Mouse (Mus musculus) spleen, postnatal 4 days (tissue): ENCODE measurements around the gene Olfr593.
"Not testable (repeated sequence)": the region's sequence is repeated elsewhere in the genome, so short reads cannot be mapped to it uniquely, and the experiment has no call there.

Experiments
- DNase-seq, 2 experiments: peaks; one replicate each; pipeline ENCODE4 v3.0.0; 2022; ENCODE audit warnings: low spot score in 2 of 2

The Olfr593 gene

DNA sequence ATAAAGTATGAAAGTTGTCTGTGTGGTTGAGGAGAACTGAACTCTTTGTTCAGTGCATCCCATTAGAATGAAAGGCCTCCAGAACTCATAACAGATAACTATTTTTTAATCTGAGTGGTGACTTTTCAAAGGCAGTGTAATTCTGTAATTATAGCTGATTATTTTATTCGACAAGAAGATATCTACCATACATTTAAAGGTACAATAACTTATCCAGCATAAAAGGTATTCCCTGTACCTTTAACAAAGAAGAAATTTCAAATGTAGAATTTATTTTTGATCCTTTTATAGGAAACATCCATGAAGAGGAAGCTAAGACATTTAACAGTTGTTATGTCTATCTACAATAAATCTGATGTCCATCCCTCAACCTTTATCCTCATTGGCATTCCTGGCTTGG, at the start of gene Olfr593:
Gene Olfr593, plus strand, starts transcription at position 301 of the 400 bp plus-strand sequence.
- DNase-seq: no peak

DNA sequence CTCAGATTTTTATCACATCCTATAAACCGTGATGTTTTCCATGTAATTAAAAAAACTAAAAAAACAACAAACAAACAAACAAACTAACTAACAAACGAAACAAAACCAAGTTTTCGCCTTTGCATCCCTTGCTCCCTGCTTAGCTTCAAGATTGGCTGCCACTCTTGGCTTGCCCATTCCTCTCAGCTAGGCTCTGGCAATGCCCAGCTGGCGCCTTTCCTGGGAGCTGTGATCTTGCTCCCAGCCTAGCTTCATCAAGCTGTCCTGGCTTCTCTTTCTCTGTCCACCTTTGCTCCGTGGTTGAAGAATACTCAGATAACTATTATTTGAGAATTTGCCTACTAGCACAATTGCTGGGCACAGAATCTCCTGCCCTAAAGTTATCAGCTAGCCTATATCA, 42.0 kb upstream of the Olfr593 start:
- no peak for DNase-seq

DNA sequence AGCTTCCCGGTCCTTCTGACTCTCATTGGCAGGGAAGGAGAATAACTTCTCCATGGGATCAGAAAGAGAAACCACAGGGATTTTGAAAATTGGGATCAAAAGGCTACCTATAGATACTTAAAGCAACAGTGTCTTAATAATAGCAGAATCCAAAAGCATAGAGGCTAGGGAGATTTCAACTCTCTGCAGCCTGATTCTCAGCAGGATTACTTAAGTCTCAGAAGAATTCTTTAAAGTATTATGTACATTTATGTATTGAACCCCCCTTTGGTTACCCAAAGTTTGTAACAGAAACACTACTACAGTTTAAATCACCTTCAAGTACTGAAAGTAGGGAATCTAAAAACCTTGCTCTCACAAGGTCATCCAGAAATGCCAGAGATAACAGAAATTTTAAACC, 33.4 kb upstream of the Olfr593 start, which contains the start of gene Olfr591:
Gene Olfr591, minus strand, starts transcription at position 101 of the 400 bp plus-strand sequence.
- no peak for DNase-seq

DNA sequence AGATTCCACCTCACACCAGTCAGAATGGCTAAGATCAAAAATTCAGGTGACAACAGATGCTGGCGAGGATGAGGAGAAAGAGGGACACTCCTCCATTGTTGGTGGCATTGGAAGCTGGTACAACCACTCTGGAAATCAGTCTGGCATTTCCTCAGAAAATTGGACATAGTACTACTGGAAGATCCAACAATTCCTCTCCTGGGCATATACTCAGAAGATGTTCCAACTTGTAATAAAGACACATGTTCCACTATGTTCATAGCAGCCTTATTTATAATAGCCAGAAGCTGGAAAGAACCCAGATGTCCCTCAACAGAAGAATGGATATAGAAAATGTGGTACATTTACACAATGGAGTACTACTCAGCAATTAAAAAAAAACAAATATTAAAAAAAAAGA, 27.2 kb upstream of the Olfr593 start, which contains the start of gene Olfr592:
Gene Olfr592, plus strand, starts transcription at position 301 of the 400 bp plus-strand sequence.
- not testable (repeated sequence) for DNase-seq

DNA sequence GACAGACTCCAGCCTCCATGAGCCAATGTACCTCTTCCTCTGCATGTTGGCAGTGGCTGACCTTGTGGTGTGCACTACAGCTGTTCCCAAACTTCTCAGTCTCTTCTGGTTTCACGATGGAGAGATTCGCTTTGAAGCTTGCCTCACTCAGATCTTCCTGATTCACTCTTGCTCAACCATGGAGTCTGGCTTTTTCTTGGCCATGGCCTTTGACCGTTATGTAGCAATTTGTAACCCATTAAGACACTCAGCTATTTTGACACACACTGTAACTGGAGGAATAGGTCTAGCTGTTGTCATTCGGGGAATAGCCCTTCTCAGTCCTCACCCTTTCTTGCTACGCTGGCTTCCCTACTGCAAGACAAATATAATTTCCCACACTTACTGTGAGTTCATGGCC, 388 bp downstream of the Olfr593 start:
- not testable (repeated sequence) for DNase-seq

DNA sequence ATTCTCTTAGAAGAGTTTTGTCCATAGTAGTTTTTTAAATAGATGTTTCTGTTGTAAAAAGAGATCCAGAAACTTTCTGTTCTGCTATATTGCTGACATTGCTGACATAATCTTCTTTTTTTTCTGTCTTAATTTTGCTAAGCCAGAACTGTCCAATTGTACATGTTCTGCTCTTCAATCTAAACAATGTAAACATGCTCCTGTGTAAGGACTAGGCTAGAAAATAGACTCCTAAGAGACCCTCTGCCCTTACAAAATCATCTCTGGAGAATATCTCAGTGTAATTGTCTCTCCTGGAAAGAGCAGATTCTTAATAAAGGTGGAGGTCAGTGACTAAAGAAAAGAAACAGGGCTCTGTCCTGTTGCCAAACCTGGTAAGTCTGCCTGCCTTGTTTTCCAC, 5.0 kb downstream of the Olfr593 start, which contains the start of gene Olfr594:
Gene Olfr594, plus strand, starts transcription at position 301 of the 400 bp plus-strand sequence.
- DNase-seq: no peak

DNA sequence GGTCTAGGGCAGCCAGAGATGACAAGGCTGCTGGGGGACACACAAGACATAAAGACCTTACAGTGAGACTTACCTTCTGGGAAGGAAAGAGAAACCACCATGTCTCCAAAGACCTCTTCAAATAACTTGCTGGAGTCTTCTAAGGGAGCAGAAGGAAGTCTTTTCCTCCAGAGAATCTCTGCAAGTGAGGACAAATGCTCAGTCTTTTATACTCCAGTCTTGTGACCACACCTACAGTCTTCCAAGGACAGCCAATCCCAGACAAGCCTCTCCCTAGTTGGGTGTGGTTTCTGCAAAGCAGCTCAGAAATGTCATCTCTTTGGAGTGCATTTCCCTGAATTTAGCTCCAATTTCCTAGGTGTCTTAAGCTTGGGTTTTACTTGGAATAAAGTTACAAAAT, 40.7 kb downstream of the Olfr593 start, which contains the start of gene Usp17ld:
Gene Usp17ld, minus strand, starts transcription at position 101 of the 400 bp plus-strand sequence.
- not testable (repeated sequence) for DNase-seq
